Mouse (Mus musculus) embryonic fibroblast, embryonic 13.5 days (primary cell): ENCODE data around the gene Zfp598. TPM values are rescaled to one million over a fixed set of nuclear protein-coding genes. Genes with fewer than 3 reads are reported as not detected.

ENCODE experiments used
- H3K27ac ChIP-seq: 2 replicates; pipeline ENCODE4 v1.5.1; 2012; ENCODE audit warnings: low read length, control low read depth, inconsistent platforms; ENCODE audit not compliant: insufficient read depth
- H3K4me1 ChIP-seq: 2 replicates; pipeline ENCODE4 v1.6.1; 2011; ENCODE audit warnings: low read length; ENCODE audit not compliant: control insufficient read depth, insufficient read depth
- H3K4me3 ChIP-seq: 2 replicates; pipeline ENCODE4 v1.5.1; 2011; ENCODE audit warnings: mild to moderate bottlenecking, control low read depth, low read length; ENCODE audit not compliant: insufficient read depth
- CTCF ChIP-seq: IDR thresholded peaks from 2 replicates; pipeline ENCODE4 v1.5.1; 2011; ENCODE audit warnings: mild to moderate bottlenecking, control low read depth, low read length, moderate library complexity, borderline replicate concordance; ENCODE audit not compliant: insufficient read depth
- POLR2A ChIP-seq: IDR thresholded peaks from 2 replicates; pipeline ENCODE4 v1.6.1; 2011; ENCODE audit warnings: low read depth, mild to moderate bottlenecking, control low read depth, low read length, moderate library complexity
- polyA plus RNA-seq: library from polyadenylated mRNA; stranded (reverse); fragments of >200 nt; gene quantifications from 2 replicates; pipeline ENCODE4 v1.2.4, GENCODE M21; 2011; ENCODE audit warnings: low read depth; ENCODE audit not compliant: missing spikeins, insufficient read length

Zfp598 gene
- polyA plus RNA-seq, 1 experiment = 22.2 TPM

- H3K4me1 ChIP-seq = peaks cover 22% of the 10 kb centered on the region
- peak overlapping the region; percentile 55 for H3K27ac ChIP-seq
- H3K4me3 ChIP-seq = no peak overlapping the region
- TF ChIP-seq CTCF = no peak
- TF ChIP-seq POLR2A = 0 out of 2 replicates have a peak, but pooled peaks have one; percentile 33
Measured at GRCm38 (mm10) chr17:24644875-24645721, 24.4 kb upstream of the Zfp598 start.

- H3K27ac ChIP-seq = peak overlapping the region; percentile 55; the same call in 1 of the 2 replicates
- H3K4me3 ChIP-seq = no peak overlapping the region
- peaks cover 20% of the 10 kb centered on the region for H3K4me1 ChIP-seq
- TF ChIP-seq CTCF (no peak), POLR2A (no peak)
Measured at GRCm38 (mm10) chr17:24645916-24646315, 23.6 kb upstream of the Zfp598 start.

DNA sequence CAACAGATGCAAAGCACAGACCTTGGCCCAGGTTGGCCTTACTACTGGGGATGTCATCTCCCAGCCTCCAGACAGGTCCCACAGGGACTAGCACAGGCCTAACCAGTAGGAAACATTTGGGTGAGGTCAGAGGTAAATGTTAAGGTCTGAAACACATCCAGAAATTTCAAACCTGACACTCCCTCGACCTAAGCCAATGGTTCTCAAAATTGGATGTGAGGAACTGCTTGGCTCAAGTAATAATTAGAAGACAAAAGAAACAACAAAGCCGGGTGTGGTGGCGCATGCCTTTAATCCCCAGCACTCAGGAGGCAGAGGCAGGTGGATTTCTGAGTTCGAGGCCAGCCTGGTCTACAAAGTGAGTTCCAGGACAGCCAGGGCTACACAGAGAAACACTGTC is 23.1 kb upstream of the Zfp598 start:
- peaks cover 20% of the 10 kb centered on the region for H3K4me1 ChIP-seq
- H3K4me3 ChIP-seq = no peak overlapping the region
- no peak overlapping the region for H3K27ac ChIP-seq
- TF ChIP-seq CTCF (no peak), POLR2A (no peak)

DNA sequence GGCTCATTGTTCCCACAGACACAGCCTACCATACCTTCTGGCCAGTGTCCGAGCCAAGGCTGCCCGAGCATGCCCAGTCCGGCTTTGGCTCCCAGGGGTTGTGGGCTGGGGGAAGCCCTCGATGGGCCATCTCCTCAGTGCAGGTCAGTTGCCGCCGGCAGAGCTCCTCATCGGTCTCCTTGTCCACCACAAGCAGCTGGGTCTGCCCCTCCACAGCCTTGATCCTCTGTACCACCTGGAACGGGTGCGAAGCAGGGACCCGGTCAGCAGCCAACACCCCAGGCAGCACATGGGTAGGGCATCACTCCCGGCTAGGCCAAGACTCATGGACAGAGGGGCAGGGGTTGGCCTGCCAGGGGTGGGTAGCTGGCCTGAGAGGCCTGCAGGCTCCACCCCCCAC is 22.0 kb upstream of the Zfp598 start:
- no peak overlapping the region for H3K27ac ChIP-seq
- no peak overlapping the region for H3K4me3 ChIP-seq
- H3K4me1 ChIP-seq = peaks cover 20% of the 10 kb centered on the region
- no peak for TF ChIP-seq CTCF
- TF ChIP-seq POLR2A = no peak

DNA sequence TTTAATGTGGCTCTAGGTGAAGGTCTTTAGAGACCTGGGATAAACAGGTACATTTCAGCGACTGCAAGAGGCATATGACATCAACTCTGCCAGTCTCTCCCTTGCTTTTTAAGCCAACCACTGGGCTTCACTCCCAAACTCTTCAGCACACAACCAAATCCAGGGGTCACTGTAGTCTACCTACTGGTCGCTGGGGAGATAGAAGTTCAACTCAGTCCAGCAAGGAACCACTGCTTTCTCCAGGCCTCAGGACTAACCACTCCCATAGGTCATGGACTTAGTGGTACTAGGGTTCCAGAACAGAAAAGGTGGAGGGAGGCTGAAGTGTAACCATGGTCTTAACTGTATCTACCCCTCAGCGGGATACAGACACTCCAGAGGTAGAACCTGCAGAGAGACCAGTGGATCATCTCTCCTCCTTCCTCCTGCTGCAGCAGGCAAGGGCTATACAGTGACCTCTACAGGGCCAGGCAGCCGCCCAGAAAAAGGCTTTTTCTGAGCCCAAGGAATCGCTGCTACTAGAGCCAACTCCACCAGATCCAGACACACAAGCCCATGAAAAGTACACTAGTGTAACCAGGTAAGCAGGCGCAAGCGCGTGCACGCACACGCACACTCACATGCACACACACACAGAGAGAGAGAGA is 20.6 kb upstream of the Zfp598 start:
- Histone ChIP-seq H3K4me3 (peak overlapping the region; percentile 74), H3K27ac (no peak overlapping the region), H3K4me1 (peaks cover 20% of the 10 kb centered on the region)
- TF ChIP-seq POLR2A (no peak), CTCF (no peak)

DNA sequence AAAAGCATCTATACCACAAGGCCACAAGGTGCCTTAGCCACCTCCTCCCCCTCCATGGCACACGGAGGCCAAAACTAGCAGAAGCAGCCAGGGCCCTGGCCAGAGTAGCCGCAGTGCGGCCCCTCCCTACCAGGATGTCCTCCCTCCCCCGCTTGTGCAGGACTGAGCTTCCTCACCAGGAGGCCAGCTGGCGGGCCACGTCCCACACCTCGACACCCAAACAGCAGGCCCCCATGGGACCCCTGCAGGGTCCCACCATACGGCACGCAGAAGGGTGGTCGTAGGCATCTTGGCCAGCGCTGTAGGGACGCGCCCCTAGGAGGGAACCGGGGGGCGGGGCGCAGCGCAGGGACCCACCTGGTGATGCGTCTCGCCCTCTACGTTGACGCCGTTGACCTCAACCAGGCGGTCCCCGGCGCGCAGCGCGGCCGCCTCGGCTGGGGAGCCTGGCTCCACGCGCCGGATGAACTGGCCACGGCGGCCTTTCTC is 19.9 kb upstream of the Zfp598 start:
- Histone ChIP-seq H3K4me3 (peak overlapping the region; percentile 74), H3K27ac (no peak overlapping the region), H3K4me1 (peaks cover 13% of the 10 kb centered on the region)
- TF ChIP-seq POLR2A = no peak
- no peak for TF ChIP-seq CTCF

GRCm38 (mm10) chr17:24650070-24650616 is 19.3 kb upstream of the Zfp598 start, which contains the start of gene Slc9a3r2:
Gene Slc9a3r2, minus strand, starts transcription at chr17:24650327.
- H3K27ac ChIP-seq = no peak within 1 kb of the TSS
- peak within 1 kb of the TSS; percentile 74 for H3K4me3 ChIP-seq
- H3K4me1 ChIP-seq = peaks cover 8% of the 10 kb centered on the region
- TF ChIP-seq CTCF (no peak), POLR2A (peak; percentile 75)

DNA sequence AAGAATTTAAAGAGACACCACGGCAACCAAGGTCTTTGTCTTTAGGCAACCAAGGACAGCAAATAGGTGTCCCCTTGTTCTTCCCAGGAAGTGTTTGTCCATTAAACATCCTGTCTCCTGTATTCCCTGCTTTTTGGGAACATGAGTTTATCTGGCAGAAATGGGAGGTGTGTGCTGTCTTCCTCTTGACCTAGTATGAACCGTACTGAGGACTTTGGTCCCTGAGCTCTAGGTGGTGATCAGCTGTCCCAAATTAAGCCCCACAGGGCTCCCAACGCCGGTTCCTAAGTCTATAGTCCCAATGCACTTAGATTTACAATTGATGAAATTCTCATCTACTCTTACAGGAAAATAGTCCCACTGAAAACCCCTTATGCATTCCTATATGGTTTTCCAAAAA is 18.7 kb upstream of the Zfp598 start:
- Histone ChIP-seq H3K27ac (no peak overlapping the region), H3K4me3 (no peak overlapping the region), H3K4me1 (peaks cover 3% of the 10 kb centered on the region)
- TF ChIP-seq POLR2A (no peak), CTCF (no peak)

- peaks cover 3% of the 10 kb centered on the region for H3K4me1 ChIP-seq
- no peak overlapping the region for H3K27ac ChIP-seq
- TF ChIP-seq CTCF = no peak
- no peak overlapping the region for H3K4me3 ChIP-seq
Measured at GRCm38 (mm10) chr17:24651835-24652234, 17.7 kb upstream of the Zfp598 start.
